Mouse (Mus musculus) thymus, postnatal 36 days (tissue): ENCODE data around the gene Reep6.
A peak's percentile ranks its signal among the peaks of the same experiment; 100 is the strongest.
"Not testable (repeated sequence)": the region's sequence is repeated elsewhere in the genome, so short reads cannot be mapped to it uniquely, and the experiment has no call there.

ENCODE experiments used
- DNase-seq, 2 experiments: peaks; one replicate each; pipeline ENCODE4 v3.0.0; 2022; ENCODE audit warnings: mixed read lengths in 2 of 2

Reep6 gene

GRCm38 (mm10) chr10:80330084-80330483, 331 bp downstream of the Reep6 start:
- DNase-seq: no peak

- no peak for DNase-seq
Observed at GRCm38 (mm10) chr10:80330888-80331287, 1.1 kb downstream of the Reep6 start.

GRCm38 (mm10) chr10:80331636-80332524, 2.1 kb downstream of the Reep6 start:
- DNase-seq: no peak

GRCm38 (mm10) chr10:80332525-80332989, 2.8 kb downstream of the Reep6 start:
- no peak for DNase-seq

- no peak for DNase-seq
Observed at GRCm38 (mm10) chr10:80336263-80336662, 6.5 kb downstream of the Reep6 start.

GRCm38 (mm10) chr10:80339941-80340750, 10.4 kb downstream of the Reep6 start:
- peak; percentile 74 to 79 for DNase-seq

- DNase-seq: no peak
Observed at GRCm38 (mm10) chr10:80341026-80341425, 11.3 kb downstream of the Reep6 start.

GRCm38 (mm10) chr10:80341491-80342304, 11.9 kb downstream of the Reep6 start:
- peak in 1 of 2 experiments; percentile 17 for DNase-seq

GRCm38 (mm10) chr10:80342305-80342748, 12.6 kb downstream of the Reep6 start:
- no peak for DNase-seq

GRCm38 (mm10) chr10:80342749-80343424, 13.1 kb downstream of the Reep6 start:
- peak in 1 of 2 experiments; percentile 31 for DNase-seq

- no peak for DNase-seq
Observed at GRCm38 (mm10) chr10:80343425-80343895, 13.7 kb downstream of the Reep6 start.

GRCm38 (mm10) chr10:80344131-80344661, 14.4 kb downstream of the Reep6 start:
- DNase-seq: no peak

GRCm38 (mm10) chr10:80345122-80345521, 15.4 kb downstream of the Reep6 start:
- peak; percentile 33 to 49 for DNase-seq

GRCm38 (mm10) chr10:80345929-80346328, 16.2 kb downstream of the Reep6 start:
- DNase-seq: not testable (repeated sequence)

GRCm38 (mm10) chr10:80347514-80347967, 17.8 kb downstream of the Reep6 start:
- no peak for DNase-seq

GRCm38 (mm10) chr10:80348244-80348781, 18.6 kb downstream of the Reep6 start, which contains the start of gene Adamtsl5:
Adamtsl5 (minus strand) TSS chr10:80348412.
- peak; percentile 67 to 73 for DNase-seq

- DNase-seq: no peak
Observed at GRCm38 (mm10) chr10:80348981-80349380, 19.2 kb downstream of the Reep6 start.

- DNase-seq: peak; percentile 78 to 83
Observed at GRCm38 (mm10) chr10:80350292-80350691, 20.5 kb downstream of the Reep6 start.

- DNase-seq: no peak
Observed at GRCm38 (mm10) chr10:80351896-80352295, 22.1 kb downstream of the Reep6 start.

GRCm38 (mm10) chr10:80352727-80353126, 23.0 kb downstream of the Reep6 start:
- no peak for DNase-seq

- DNase-seq: no peak
Observed at GRCm38 (mm10) chr10:80355431-80355830, 25.7 kb downstream of the Reep6 start.
